Mouse (Mus musculus) frontal cortex, postnatal 10 days (tissue): Measurements from ENCODE around the gene Adgre1.
"Not testable (repeated sequence)": the region's sequence is repeated elsewhere in the genome, so short reads cannot be mapped to it uniquely, and the experiment has no call there.

Experiments
- DNase-seq, 2 experiments: peaks; one replicate each; pipeline ENCODE4 v3.0.0; 2022; ENCODE audit warnings: low spot score in 2 of 2, mixed read lengths in 1 of 2

Gene Adgre1

DNA sequence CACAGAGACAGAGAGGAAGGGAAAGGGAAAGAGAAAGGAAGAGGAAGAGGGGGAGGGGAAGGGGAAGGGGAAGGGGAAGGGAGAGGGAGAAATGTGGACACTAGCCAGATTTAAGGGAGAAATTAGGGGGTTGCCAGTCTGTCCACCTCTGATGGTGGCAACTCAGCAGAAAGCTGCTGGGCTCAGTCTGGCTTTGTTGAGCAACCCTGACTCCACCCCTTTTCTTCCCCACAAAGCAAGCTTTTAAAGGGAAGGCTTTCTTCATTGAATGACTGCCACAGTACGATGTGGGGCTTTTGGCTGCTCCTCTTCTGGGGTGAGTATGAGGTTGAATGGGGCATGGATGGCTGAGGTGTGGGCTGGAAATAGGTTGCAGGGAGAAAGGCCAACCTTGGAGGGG lies at the start of gene Adgre1:
Adgre1 (plus strand) TSS at position 251 of the 400 bp plus-strand sequence.
- DNase-seq = no peak

DNA sequence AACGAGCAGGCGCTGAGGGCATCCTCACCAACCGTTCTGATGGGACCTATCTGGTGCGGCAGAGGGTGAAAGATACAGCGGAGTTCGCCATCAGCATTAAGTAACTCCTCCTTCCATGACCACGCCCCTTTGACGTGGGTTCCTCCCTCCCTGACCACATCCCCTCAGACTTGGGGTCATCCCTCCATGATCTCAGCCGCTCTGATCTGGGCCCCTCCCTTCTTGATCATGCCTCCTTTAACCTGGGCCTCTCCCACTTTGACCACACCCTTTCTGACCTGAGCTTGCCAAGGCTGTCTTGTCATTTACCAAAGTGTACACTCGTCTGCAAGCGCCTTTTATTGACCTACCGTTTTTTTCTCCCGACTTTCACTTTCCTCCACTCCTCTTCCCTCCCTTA lies 46.7 kb upstream of the Adgre1 start:
- DNase-seq = no peak

DNA sequence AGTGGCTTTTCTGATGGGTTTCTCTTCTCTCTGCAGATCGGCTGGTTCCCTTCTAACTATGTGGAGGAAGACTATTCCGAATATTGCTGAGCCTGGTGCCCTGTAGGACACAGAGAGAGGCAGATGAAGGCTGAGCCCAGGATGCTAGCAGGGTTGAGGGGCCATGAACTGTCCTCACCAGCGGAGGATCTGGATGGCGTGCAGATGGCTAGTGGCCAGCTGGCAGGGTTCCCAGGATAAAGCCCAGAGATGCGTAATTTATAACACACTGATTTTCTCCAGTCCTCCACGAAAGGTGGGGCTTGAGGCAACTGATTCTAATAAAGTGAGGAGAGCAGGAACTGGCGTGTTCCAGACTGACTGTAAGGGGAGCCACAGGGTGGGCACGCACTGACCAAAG lies 30.9 kb upstream of the Adgre1 start:
- DNase-seq = no peak

DNA sequence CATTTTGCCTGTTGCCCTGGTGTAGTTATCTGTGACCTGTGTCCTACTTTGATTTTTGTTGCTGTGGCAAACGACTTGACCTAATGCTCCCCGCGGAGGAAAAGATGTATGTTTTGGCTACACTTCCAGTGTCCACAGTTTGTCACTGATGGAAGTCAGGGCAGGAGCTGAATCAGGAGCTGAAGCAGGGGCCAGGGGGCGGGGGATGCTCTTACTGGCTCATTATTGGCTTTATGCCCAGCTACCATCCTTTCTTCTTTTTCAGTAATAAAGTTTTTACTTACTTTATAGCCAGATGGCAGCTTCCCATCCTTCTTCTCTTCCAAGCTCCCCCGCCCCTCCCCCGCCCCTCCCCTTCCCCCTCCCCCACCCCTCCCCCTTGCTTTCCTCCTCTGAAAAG lies 29.5 kb upstream of the Adgre1 start:
- no peak for DNase-seq

DNA sequence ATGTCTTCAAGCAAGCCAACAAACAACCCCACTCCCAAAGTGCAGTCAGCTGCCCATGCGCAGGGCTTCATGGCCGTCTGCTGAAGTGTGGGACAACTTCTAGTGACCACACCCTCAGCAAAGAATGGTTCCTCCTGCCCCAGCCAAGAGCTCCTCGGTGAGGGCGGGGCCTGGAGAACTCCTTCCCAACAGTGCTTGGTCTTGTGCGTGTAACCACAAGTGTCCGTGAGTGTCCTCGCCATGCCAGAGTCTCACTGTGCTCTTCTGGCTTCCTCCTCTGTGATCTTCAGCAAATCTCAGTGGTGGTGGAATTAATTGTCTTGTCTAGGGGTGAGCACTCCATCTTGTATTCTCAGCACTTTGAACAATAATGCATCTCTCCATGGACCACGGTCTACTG lies 27.5 kb upstream of the Adgre1 start:
- no peak for DNase-seq

DNA sequence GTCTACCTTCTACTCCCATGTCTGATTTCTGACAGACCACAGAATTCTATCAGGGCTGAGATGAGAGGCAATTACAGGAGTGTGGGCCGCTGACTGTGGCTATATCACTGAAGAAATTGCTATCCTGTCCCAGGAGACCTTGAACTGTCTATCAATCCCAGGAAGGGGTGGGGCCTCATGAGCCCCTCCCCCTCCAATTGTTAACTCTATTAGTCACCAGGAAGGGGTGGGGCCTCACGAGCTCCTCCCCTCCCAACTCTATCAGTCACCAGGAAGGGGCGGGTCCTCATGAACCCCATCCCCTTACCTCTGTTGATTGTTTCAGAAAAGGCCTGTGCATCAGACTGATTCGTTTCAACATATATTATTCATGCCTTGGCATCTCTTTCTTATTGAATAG lies 26.2 kb upstream of the Adgre1 start:
- no peak for DNase-seq

DNA sequence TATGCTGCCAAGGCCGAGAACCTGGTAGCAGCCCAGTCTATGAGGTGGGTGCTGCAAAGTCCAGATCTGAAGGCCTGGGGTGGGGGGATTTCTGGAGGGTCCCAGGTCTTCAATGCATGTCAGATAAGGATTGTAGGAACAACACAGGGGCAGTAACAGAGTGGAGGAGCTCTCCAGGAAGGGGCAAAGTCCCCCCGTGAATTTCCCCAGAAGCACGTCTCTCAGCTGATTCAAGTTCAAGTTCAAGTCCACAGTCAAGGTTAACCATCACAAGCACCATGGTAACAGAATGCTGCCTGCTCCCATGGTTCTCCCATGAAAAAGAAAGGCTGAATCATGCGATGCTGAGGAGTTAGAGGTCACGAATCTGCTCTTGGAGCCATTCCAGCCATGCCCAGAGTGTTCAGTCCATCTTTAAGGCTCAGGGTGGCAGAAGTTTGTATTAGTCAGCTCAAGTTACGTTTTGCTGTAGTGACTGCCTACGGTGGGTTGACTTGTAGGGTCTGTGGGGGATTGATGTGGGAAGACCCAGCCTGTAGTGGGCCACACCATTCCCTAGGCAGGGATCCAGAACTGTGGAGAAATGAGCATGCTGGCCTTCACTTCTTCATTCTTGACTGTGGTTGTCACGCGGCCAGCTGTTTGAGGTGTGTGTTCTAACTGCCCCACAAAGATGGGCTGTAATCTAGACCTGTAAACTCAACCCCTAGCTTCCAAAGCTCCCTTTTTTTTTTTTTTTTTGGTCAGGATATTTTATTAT lies 24.3 kb upstream of the Adgre1 start:
- DNase-seq = no peak

DNA sequence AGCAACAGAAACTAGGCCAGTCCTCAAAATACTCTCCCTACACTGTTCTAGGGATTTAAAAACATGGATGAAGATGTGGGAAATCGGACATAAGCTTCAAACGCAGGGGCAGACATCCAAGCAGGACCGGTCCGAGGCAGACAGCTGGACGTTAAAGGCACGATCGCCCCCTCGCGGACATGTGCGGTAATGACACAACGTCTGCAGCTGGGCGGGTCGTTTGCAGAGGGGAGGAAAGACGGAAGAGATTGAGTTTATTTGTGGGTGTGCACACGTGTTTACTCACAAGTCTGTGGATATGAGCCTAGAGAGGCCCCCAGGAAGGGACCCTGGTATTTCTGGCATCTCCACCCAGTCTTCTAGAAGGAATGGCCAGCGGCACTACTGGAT lies 23.7 kb upstream of the Adgre1 start:
- peak; percentile 65 to 82 for DNase-seq

DNA sequence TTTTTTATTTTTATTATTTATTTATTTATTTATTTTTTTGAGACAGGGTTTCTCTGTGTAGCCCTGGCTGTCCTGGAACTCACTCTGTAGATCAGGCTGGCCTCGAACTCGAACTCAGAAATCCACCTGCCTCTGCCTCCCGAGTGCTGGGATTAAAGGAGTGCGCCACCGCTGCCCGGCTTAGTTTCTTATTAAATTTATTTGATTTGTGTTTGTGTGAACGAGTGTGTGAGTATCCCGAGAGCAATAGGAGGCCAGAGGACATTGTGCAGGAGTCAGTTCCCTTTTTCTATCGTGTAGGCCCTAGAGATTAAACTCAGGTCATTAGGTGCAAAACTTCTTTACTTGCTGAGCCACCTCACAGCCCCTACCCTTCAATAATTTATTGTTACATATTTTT lies 23.3 kb upstream of the Adgre1 start:
- not testable (repeated sequence) for DNase-seq

DNA sequence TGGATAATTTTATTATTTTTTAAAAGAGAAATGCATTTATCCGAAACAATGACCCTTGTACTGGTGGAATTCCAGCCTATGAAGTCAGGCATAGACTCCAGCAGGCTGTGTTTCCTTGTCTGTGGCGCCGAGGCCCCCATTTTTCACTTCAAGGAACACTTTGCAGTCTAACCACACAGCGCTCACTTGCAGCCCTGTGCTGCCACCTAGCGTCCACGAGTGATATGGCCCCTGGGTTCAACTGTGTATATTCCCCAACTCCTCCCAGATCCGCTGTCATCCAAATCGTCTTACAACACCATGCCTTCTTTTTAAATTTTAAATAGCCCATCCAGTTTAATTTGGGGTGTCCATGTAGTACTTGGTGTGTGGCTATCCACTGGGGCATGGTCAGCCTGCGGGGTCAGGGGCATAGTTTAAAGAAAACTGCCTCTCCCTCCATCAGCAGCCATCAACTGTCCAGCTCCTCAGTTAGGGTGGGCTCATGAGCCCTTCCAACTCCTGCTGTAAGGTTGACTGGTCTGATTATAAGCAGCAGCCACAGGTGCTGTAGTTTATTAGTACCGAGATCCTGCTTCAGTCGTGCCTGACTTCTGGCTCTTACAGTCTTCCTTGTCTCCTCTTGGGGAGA lies 22.7 kb upstream of the Adgre1 start:
- DNase-seq = peak; percentile 79 to 89

DNA sequence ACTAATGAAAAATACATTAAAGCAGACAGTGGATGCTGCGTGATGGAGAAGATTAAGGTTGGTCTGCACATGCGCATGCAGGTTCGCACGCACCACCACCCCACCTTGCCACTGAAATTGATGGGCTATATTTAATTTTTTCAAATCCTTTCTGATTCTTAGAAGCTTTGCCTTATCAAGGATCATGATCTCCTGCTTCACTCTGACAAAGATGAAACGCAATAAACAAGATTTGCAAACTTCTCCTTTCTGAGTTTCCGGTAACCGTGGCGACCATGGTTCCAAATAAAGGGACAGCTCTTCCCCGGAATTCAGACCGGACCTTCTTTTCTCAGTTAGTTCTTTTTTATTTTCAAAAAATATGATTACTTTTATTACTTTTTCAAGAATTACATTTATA lies 20.5 kb upstream of the Adgre1 start:
- no peak for DNase-seq

DNA sequence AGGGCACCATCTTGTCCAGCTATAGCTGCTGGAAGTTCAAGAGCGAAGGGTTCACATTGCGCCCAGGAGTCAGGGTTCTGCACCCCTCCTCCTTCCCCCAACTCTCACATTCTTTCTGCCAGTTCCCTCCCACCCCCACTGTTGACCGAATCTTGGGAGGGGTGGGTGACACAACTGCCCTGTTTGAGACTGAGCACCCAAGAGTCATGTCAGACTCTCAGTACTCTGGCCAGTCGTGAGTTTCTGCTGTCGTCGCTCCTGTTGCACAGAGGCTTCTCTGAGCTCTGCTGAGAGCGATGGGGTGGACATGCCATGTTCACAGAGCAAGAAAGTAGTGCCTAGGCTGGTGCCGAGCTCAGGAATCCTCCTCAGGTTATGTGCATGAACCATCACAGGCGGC lies 19.2 kb upstream of the Adgre1 start:
- no peak for DNase-seq

DNA sequence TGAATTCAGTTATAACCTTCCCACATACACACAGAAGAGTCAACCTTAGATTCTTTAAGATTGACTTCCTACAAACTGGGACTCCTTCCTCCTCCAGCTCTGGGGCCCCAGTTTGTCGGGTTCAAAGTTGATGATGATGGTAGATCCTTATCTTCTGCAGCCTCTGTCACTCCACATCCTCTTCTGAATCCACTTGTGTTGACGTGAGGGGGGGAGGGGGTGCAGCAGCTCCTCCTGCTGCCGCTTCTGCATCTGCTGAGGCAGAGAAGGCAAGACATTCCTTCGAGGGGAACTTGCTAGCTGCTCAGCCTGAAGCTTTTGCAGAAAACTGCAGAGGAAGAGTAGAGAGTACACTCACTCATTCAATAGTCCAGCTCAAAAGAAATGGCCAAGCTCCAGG lies 16.9 kb upstream of the Adgre1 start:
- no peak for DNase-seq

DNA sequence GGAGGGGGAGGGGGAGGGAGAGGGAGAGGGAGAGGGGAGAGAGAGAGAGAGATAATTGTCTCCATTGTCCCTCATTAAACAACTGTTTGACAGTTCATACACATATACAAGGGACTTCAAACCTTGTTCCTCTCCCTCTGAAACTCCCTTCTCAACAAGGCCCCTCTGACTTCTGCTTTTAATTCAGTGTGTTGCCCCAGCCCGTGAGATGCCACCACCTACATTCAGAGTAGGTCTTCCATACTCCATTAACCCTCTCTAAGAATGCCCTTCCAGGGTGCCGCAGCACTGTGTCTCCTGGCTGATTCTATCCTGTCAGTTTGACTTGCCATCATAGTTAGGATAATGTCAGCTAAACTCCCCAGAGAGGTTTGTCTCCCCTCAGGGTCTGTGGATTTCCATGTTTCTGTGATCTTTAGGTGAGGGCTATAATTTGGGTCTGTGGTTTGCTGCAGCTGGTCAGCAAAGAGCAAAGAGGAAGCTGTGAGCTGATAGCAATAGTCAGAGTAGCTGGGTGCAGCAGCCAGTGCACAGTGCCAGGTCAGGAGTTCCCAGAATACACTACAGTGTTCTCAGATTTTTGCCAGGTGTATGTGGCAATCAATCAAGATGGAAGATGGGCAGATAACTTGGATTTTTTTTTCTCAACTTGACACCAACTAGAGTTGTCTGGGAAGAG lies 14.3 kb upstream of the Adgre1 start:
- no peak for DNase-seq

DNA sequence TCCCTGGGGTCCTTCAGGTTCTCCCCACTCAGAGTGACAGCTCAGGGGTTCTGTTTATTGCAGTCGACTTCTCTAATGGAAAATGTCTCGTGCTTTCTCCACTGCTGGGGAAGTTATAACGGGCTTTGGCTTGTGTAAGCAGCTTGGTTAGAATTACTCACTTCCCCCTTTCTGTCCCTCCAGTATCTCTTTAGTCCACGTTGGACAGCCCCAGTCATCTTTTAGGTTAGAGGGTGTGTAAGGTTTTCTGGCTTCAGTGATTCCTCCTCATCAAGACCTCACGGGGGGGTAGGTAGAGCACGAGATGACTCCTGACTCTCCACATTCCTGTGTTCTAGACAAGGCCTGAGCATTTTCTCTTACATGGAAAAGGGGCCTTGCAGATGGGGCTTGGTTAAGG lies 11.5 kb upstream of the Adgre1 start:
- no peak for DNase-seq

DNA sequence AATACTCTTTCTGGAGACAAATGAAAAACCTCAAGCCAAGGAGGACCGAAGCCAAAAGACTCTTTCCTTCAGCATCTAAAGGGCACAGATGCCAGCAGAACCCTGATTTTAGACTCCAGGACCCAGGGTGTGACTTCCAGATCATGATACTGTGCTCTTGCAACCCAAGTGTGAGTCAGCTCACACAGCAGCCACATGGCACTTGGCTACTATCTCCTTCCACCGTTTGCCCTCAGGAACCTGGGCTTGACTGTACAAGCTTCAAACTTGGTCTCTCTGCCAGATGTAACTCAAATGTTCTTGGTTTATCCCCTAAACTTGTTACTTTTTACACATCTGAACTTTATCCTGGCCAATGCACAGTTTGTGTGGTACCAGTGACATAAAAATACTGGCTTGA lies 10.7 kb upstream of the Adgre1 start:
- DNase-seq = no peak

DNA sequence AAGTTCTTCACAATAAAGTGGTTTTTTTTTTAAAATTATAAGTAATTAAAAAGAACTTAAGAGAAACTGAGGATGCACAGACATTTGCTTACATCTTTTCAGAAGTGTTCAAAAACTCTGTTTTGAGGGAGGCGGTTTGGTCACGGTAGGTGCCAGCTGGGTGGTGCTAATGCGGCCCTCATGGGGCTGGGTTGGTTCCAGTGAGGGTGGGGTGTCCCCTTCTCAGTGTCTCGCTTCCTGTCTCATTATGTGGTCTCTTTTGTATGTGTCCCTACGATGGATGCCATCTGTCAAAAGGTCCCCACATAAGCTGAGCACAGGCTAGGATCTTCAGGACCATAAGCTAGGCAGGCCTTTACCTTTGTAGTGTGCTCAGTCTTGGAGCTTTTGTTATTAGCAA lies 9.4 kb upstream of the Adgre1 start:
- DNase-seq = no peak

DNA sequence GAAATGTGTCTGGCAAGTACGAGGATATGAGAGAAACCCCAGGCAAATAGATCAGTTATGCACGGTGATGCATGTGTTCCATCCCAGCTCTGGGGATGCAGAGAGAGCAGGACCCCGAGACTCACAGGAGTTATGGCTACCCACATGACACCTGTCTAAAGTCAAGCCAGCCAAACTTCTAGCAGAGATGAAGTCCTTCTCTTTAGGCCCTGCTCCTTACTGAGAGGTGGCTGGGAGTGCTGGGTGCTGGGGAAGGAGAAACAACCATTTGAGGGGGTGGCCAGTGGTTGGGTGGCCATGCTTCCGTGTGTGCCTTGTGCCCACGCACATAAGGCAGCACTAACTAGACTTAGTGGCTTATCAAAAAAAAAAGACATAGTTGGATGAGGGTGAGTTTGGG lies 8.3 kb upstream of the Adgre1 start:
- no peak for DNase-seq

DNA sequence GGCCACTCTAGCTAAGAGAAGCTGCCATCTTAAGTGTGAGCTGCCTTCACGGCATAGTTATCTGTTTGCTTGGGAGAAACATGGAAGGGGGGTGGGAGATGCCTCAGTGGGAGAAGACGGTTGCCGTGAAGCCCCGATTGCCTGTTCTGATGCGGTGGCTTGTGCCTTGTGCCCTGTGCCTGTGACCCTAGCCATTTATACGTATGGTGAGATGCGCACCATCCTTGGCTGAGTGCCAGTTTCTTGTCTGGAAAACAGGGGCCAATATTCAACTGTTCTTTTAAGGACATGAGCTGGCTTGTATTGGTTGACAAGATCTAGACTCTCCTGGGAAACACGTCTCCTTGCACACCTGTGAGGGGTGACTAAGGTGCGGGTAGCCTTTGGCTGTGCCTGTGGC lies 7.4 kb upstream of the Adgre1 start:
- DNase-seq = no peak

DNA sequence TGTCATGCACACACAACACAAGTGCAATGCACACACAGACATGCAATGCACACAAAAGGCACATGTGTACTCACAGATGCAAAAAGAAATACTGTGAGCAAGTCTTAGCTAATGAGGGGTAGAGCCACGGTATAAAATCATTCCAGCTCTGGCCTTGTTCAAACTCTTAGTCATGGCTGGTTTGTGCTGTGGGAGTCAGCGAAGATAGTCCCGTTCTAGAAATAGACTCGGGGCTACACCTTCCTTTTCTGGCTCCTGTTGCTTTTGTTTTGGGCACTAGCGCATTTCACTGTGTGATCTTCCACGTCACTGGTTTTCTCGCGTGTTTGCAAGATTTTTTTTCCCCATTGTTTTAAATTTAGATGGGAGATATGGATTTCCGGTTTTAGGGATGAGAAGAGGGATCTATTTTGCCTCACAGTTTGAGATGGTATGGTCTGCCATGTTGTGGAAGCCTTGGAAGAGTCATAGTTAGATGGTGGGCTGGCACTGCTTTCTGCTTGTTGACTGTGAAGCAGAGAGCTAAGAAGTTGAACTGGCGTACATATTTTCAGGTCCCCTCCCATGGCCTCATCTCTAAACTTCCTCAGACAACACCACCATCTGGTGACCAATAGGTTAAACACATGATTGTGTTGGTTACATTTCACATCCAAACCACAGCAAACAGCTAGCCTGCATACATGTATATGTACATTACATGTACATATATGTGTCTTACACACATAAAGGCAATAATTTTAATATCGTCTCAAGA lies 1.2 kb downstream of the Adgre1 start:
- DNase-seq = no peak
